Mouse (Mus musculus): ENCODE measurements around the gene Defb36.

The Defb36 gene

DNA sequence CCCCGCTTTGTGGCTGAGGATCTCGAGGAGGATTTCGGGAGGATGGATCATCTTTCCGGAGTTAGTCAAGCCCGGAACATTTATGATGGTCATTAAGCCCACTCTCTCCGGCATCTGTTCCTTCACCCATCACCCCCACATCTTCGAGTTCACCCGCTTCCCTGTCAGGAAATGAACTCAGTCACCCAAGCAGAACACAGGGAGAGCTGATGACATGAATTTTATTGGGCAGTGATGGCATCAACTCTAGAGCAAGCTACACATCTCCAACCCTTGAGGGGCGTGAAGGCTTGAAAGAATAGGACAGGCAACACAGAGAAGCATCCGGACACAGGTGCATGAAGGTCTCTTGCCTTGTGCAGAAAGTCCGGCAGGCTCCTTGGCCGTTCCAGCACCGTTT lies 18.0 kb downstream of the Defb36 start:
- no peak for DNase-seq (ENCODE audit: low read depth)

DNA sequence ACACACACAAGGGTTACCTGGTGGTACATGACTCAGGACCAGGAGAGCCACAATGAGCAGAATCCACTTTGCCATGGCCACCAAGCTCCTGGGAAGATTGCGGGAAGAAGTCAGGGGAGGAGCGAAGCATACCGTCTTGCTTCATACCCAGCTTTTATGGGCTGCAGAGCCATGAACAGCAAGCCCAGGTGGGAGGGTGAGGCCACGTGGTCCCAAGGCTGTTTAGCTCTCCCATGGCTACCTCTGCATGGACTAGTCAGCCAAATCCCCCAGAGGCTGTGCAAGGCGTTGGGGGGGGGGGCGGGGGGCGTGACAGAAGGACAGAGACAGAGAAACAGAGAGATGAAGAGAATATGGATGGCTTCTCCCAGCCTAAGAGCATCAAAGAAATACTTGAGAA lies 18.8 kb downstream of the Defb36 start, which contains the start of gene Defb25:
Defb25 (minus strand) TSS at position 101 of the 400 bp plus-strand sequence.
- DNase-seq (ENCODE audit: low read depth) = no peak

DNA sequence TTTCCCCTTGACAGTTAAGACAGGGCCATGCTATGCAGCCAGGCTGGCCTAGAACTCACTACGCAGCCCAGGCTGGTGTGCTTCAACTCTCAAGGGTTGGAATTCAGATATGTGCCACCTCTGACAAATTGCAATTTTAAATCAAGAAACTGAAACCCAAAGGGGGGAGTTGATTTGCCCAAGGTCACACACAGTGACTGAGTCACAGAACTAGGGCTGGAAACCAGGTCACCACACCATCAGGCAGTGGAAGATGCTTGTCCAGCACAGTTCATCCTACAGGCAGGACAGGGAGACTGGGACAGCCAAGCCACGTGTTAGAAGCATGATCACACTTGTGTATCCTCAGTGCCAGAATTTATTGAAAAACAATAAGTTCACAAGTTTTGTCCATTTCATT lies 20.4 kb downstream of the Defb36 start:
- no peak for DNase-seq (ENCODE audit: low read depth)

DNA sequence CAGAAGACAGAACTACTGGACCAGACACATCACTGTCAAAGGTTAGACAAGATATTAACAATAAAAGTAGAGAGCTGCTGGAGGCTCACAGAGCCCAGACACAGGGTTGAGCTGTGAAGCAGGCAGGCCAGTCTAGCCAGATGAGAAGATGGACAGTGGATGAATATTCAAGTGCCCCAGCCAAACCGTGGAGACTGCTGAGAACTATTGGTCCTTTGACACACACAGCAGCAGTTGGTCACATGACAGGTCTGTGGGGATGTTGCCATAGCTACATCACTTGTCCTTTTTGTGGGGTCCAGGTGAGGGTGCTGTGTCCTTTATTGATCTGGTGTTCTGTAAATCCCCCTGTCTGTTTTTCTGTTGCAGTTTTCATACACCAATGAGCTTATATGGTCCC lies 21.1 kb downstream of the Defb36 start:
- no peak for DNase-seq (ENCODE audit: low read depth)

DNA sequence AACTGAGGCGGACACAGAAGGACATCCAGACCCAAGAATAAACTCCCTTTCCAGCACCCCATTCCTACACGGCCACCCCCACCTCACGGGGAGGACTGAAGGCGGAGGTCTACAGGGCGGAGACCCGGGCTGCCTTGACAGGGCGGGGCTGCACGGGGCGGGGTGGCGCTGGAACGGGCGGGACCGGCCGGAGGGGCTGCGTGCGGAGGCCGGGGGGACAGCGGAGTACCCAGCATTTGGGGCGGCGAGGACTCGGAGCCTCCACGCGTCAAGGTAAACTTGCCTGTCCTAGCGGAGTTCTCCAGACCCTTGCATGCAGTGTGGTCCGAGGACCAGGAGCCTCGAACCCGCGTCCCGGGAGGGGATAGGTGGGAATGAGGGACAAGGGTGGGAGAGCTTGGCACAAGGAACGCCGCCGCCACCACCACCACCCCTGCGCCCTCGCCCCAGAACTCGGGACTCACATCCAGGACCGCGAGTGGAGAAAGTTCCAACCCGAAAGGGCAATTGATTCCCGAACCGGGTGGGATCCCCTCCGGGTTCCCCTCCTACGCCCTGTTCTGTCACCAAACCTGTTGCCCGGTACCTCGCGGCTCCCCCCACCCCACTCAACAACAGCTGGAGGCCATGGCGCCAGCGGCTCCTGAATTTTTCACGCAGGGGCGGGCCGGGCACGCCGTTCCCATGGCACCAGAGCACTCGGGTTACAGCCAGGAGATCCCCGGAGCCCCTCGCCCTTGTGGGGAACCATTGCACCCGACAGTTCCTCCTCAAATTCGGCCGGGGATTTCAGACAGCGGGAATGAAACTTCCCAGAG lies 22.9 kb downstream of the Defb36 start, which contains the start of gene Rem1:
Rem1 (plus strand) TSS at position 178 of the 818 bp plus-strand sequence.
- no peak for DNase-seq (ENCODE audit: low read depth)

DNA sequence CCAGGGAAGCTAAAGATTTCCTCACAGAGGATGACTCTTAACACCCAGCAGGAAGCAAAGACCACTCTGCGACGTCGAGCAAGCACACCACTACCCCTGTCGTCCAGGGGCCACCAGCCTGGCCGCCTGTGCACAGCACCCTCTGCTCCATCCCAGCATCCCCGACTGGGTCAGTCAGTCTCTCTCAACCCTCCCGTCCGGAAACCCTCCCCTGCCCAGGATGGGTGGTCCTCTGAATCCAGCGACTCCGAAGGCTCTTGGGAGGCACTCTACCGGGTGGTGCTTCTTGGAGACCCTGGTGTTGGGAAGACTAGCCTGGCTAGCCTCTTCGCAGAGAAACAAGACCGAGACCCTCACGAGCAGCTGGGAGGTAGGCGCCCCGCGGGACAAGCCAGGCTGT lies 23.9 kb downstream of the Defb36 start:
- no peak for DNase-seq (ENCODE audit: low read depth)

DNA sequence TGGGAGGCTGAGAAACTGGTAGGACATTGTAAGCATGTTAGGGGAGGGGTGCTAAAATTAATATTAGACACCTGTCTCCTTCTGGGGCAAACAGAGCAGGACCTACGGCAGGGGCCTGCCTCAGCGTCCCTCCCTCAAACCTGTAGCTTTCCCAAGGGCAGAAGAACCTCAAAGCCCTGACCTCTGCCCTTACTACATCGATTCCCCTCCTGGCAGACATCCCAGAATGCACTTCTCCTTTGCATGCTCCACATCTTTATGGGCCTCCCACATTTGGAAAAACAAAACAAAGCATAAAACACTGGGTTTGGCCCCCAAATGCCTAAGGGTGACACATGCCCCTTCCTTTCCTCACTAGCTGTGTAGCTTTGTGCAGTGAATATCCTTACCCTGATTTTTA lies 25.1 kb downstream of the Defb36 start:
- no peak for DNase-seq (ENCODE audit: low read depth)

DNA sequence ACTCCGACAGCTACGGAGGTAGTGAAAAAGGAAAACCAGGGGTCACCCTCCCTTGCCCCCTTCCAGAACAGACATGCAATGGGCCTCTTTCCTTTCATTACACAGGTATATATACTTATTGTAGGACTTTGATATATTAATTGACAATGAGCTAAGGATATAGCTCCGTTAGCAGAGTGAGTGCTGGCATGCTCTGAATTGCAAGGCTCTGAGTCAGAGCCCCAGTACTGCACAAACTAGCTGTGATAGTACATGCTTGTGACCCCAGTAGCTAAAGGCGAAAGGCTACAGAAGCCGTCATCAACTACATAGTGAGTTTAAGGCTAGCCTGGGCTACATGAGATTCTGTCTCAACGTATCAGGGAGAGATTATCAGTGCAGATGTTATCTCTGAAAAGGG lies 25.8 kb downstream of the Defb36 start:
- DNase-seq (ENCODE audit: low read depth) = no peak

DNA sequence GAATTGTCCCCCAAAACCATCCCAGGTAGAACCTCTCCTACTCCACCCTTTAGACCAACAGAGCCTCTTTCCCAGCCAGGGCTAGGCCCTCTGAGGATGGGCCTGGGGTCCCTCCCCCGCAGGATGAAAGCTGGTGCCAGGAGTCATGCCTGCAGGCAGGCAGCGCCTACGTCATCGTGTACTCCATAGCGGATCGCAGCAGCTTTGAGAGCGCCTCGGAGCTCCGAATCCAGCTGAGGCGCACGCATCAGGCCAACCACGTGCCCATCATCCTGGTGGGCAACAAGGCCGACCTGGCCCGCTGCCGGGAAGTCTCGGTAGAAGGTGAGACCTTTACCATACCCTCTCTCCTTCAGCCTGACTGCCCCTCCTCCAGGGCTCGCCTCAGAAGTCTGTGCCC lies 29.2 kb downstream of the Defb36 start:
- no peak for DNase-seq (ENCODE audit: low read depth)

DNA sequence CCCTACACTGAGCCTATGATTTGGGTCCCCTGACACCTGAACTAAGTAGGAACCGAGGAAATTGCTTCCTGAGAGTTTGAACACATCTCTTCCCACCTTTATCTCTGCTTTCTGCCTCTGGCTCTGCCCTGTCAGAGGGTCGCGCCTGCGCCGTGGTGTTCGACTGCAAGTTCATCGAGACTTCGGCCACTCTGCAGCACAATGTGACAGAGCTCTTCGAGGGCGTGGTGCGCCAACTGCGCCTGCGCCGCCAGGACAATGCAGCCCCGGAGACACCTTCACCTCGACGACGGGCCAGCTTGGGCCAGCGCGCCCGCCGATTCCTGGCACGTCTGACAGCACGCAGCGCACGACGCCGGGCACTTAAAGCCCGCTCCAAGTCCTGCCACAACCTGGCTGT lies 30.2 kb downstream of the Defb36 start:
- DNase-seq (ENCODE audit: low read depth) = no peak

DNA sequence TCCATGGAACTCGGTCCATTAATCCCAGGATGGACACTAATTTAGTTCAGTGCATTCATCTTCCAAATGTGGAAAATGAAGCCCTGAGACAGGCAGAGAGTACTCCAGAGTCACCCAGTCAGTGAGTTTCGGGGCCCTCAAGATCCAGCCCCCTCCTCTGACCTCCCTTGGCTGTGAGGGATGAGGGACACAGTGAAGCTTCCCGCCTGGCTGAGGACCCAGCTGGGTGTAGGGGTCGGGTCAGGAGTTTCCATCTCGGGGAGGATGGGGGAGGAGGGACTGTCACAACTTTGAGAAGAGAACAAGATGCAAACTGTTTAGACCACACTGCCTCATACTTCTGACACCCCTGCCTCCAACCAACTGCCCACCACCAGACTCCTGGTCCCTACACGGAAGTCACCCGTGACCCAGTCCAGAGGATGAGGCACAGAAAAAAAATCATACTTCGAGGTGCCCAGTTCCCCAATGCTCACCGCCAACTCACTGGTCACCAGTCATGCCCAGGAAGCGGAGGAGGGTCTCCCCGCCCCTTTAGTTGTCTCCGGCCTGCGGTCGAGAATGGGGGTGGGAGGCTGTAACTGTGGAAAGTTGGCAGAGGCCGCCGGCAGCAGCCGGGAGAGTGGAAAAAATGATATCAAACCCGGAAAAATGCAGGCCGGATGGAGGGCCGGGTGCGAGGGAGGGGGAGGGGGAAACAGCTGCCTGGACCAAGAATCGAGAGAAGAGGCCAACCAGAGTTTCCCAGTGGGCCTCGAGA lies 32.3 kb downstream of the Defb36 start:
- no peak for DNase-seq (ENCODE audit: low read depth)

DNA sequence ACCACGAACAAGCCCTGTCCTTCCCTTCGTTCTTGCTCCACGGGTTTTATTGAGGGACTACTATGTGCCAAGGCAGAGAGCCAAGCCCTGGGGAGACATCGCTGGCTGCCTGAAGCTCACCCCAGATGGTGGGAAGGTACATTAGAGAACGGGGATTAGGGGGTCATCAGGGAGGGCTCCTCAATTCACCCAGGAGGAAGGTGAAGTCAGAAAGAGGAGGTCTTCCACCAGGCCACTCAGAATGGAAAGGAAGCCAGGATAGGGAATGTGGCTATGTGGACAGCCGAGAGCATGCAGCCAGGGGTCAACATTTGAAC lies 32.8 kb downstream of the Defb36 start:
- no peak for DNase-seq (ENCODE audit: low read depth)

DNA sequence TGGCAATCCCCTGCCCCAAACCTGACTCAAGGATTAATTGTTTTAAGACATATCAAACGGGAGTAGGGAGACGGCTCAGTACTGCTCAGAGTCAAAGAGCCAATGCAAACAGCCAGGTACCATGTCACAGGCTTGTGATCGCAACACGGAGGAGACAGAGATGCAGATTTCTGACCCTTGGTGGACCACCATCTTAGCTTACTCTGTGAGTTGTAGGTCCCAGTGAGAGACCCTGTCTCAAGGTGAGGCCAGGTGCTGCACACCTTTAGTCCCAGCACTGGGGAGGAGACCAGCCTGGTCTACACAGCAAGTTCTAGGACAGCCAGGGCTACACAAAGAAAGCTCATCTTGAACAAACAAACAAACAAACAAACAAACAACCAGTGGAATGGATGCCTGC lies 33.3 kb downstream of the Defb36 start:
- no peak for DNase-seq (ENCODE audit: low read depth)

DNA sequence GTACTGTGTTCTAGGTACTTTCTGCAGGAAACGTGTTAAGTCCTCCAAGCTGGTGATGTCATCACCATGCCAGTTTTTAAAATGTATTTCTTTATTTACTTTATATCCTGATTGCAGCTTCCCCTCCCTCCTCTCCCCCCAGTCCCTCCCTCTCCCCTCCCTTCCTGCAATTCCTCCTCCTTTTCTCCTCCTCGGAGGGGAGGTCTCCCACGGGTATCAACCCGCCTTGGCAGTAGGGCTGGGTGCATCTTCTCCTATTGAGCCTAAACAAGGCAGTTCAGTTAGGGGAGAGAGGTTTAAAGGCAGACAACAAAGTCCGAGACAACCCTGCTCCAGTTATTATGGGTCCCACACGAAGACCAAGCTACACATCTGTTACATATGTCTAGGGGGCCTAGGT lies 34.7 kb downstream of the Defb36 start:
- no peak for DNase-seq (ENCODE audit: low read depth)

DNA sequence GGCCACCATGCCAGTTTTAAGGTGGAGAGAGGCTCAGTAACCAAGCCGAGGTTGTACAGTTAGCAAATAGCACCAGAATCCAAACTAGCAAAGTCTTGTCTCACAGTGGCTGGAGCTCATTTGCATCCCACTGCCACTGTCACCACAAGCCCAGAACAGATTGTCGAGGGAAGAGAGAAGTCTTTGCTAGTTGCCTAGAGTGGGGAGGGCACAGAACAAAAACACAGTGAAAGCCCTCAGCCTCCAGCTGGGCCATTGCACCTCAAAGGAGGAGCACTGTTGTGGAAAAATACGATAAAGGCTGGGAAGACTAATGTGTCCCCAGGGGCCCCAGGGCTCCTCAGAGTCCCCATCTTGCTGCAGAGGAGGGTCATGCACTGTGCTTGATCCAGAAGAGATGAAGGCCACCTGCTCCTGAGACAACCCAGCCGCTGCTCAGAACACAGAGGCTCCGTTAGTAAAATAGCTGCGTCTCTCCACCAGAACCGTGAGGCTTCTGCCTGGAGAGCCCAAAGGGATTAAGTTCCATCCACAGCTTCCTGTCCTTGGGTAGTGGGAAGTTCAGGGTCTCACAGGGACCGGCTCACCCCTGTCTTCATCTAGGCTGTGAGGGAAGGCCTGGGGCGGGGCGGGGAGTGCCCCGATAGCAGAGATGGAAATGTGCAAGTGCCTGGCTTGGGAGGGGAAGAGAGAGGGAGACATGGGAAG lies 35.4 kb downstream of the Defb36 start:
- no peak for DNase-seq (ENCODE audit: low read depth)

DNA sequence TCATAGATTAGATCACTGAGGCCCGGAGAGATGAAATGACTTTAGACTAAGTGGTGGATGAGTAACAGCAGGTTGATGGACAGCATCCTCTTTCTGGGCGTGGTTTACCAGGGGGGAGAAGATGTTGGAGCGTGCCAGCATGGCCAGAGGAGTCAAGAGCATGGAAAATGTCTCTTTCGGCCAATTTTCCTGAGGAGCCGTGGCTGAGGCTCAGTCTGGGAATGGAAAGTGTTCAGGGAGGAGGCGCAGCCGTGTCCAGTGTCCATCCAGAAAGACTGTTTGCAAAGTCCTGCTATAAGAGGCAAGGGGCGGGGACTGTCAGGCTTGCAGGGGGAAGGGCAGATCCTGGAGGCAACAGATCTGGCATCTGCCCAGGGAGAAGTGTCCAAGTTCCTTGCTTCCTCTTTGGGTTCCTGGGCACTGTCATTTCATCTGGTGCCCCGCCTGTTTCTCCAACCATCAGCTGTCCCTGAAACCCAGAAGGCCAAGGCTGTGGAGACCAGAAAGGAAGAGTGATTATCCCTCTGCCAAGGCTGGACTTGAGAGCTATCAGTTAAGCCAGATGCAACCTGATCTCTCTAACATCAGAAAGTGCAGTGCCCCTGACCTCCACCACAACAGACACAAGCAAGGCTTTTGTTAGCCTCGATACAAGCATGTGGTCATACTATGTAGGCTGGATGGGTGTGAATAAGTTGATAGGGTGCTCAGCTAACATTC lies 48.9 kb downstream of the Defb36 start:
- no peak for DNase-seq (ENCODE audit: low read depth)

DNA sequence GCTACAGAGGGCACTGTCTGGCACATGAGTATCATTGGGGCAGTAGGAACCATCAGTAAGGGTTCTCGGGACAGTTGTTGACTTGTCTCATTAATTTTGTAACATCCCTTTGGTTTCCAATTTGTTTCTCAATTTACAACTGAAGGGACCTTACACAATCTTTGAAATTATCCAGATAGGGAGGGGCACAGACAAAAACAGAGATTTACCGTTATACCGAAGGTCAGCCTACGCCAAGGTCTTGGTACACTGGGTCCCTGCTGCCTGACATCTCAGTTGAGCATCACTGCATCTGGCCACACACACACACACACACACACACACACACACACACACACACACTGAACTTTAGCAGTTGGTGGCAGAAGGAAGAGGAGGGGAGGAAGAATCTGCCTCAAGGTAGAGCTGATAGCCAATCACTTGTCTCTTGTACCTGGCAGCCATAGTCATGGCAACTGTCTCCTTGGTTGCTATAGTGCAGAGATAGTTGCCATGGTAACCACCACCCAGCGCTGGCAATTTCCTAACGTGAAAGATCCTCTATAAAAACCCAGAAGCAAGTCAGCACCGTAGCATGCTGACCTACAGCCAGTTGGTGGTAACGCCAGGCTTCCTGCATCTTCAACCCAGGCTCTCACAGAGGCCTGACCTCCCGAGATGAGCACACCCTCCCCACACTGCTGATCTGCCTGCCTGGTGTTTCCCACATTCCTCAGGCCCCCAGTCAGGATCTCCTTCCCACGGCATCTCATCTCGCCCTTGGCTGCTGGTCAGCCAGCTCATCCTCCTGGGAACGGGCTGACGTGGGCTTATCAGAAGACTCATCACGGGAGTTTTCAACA lies 50.0 kb downstream of the Defb36 start:
- DNase-seq (ENCODE audit: low read depth) = no peak

DNA sequence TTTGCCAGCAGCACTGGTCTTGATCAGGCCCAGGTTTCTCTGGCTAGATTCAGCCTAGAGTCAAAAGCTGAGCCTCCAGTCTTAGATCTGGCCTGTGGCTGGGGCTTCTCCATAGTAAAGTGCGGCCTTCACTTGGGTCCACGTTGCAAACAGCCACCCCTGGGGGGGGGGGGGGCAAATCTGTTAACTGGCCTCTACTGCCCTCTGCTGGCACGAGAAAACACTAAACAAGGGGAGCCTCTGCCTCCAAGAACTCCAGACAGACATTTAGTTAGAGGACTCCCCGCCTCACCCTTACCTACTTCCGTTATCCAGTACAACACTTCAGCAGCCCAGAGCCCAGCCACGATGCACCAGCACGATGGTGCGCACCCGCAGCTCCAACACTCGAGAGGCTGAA lies 53.3 kb downstream of the Defb36 start:
- DNase-seq (ENCODE audit: low read depth) = peak; percentile 43

DNA sequence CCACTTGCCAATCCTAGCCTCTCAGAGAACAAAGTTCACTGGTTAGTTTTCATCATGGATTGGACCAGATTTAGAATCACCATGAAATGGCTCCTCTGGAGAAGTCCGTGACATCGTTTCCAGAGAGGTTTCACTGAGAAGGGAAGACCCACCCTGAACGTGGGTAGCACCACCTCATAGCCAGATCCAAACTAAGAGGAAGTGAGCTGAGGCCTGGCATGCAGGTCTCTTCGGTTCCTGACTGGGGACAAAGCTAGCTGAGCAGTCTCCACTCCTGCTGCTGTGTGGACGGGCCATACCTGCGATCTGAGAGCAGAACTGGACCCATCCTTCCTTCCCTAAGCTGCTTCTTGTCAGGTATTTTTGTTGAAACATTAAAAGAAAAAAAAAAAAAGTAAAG lies 57.0 kb downstream of the Defb36 start:
- no peak for DNase-seq (ENCODE audit: low read depth)
